Mouse (Mus musculus) 416B (cell line): ENCODE measurements around the gene Grin2c.

ENCODE experiments used
- DNase-seq: peaks from one replicate; pipeline ENCODE4 v3.0.0; 2011; ENCODE audit warnings: low read depth

Gene Grin2c

DNA sequence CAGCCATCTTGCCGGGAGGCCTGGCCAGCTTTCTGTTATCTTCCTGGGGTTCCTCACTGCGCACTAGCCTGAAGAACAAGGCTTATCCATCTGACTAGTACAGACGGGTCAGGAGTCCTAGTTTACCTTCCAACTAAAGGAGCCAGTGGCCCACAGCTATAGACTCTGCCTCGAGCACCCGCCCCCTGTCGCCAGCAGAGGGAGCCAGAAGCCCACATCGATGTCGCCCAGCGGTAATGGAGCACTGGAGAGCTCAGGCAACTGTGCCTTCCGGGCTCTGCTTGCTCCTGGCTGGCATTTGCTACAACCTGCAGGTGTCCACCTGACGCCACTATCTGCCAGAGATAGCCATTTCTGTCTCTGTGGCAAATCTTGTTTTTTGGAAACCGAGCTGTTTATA is 64.7 kb downstream of the Grin2c start:
- peak; percentile 66 for DNase-seq

DNA sequence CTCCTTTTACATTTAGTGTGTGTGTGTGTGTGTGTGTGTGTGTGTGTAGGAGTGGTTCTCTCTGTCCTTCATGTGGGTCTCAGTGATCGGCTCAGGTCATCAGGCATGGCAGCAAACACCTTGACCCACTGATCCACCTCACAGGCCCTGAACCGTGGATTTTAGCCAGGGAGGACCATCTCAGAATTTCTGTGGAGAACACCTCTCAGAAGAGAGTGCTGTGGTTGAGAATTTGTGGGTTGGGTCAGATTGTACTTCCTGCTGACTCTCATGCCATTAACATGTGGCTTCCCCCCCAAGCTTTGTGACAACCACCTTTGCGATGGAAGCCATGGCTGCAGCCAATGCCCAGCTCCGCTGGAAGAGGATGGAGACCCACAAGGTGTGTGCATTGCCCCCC is 66.5 kb downstream of the Grin2c start:
- DNase-seq = no peak
